Mouse (Mus musculus) heart, embryonic 10.5 days (tissue): ENCODE results near the gene Theg. TPM values are rescaled to one million over a fixed set of nuclear protein-coding genes. Genes with fewer than 3 reads are reported as not detected.

Experiments used
- DNase-seq: peaks from one replicate; pipeline ENCODE4 v3.0.0-alpha.2; 2017; ENCODE audit warnings: low spot score
- H3K27ac ChIP-seq: fragments of 300-500 bp; sonication (generic); 2 replicates; pipeline ENCODE4 v1.5.1; 2016; ENCODE audit warnings: mild to moderate bottlenecking
- H3K27me3 ChIP-seq: fragments of 300-500 bp; sonication (generic); 2 replicates; pipeline ENCODE4 v1.6.1; 2016; ENCODE audit warnings: mild to moderate bottlenecking; ENCODE audit not compliant: poor library complexity, insufficient read depth, severe bottlenecking
- H3K36me3 ChIP-seq: fragments of 300-500 bp; sonication (generic); 2 replicates; pipeline ENCODE4 v1.6.1; 2016; ENCODE audit warnings: mild to moderate bottlenecking, moderate library complexity
- H3K4me1 ChIP-seq: fragments of 300-500 bp; sonication (generic); 2 replicates; pipeline ENCODE4 v1.6.1; 2016; ENCODE audit warnings: mild to moderate bottlenecking
- H3K4me3 ChIP-seq: fragments of 300-500 bp; sonication (generic); 2 replicates; pipeline ENCODE4 v1.5.1; 2016; ENCODE audit warnings: mild to moderate bottlenecking, moderate library complexity
- H3K9me3 ChIP-seq: fragments of 300-500 bp; sonication (generic); 2 replicates; pipeline ENCODE4 v1.6.1; 2016; ENCODE audit warnings: mild to moderate bottlenecking, moderate library complexity
- WGBS: fragments of 180-500 bp; shearing (Covaris S2); methylation state at CpG from one replicate; pipeline ENCODE4 v1.1.7; 2016; 5-methylcytosine and 5-hydroxymethylcytosine counted together
- microRNA-seq: library from miRNA; unstranded; fragments of <30 nt; microRNA quantifications from one replicate; pipeline ENCODE4, GENCODE M21; 2017
- polyA plus RNA-seq: library from polyadenylated mRNA; unstranded; fragments of >200 nt; fragmentation: Nextera tagmentation; extraction: Ambion mirVana; gene quantifications from 2 replicates; pipeline ENCODE4 v1.2.1, GENCODE M21; 2016

Theg gene
- polyA plus RNA-seq, 1 experiment from 2014 or later, result not detected

DNA sequence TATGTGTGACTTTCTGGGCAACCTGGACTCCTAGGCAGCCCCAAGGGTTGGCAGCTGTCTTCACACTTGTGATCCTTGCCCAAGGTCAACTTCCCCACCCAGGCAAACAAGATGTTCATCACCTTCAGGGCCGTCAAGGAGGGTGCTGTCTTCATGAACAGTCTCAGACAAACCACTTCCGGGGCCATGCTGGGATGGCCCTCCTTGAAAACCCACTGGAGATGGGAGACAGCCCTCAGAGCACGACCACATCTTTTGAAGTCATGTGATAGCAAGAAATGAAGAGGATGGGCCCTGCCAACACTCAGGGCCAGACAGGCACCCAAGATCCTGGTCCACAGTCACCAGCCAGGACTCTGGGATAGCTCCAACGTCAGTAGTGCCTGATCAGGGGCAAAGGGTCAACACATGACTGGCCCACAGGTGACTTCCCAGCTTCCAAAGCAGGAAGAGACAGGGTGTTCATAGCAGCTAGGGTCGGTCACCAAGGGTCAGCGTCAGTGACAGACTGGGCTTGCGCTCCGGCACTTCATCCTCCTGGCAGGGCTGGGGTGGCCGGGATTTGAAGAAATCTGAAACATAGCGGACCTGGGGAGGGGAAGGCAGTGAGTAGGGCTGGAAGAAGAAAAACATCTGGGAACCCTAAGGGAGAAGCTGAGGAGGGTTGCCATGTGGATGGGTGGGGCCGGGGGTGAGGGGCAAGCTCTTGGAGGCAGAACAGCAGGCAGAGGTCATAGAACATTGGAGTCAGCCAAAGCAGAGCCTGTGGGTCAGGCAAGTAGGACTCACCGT, 60.3 kb downstream of the Theg start:
- H3K9me3 ChIP-seq, result no peaks in the 10 kb centered on the region
- 0 out of 2 replicates have a peak, but pooled peaks cover 3% of the 10 kb centered on the region for H3K4me1 ChIP-seq
- no peaks in the 10 kb centered on the region for H3K27me3 ChIP-seq
- DNase-seq, result no peak
- WGBS, result 83% methylated on average over 12 of the region's 12 CpGs
- H3K27ac ChIP-seq, result no peak overlapping the region
- peaks cover 29% of the 10 kb centered on the region for H3K36me3 ChIP-seq
- no peak overlapping the region for H3K4me3 ChIP-seq

Small RNA genes within 50 kb of the gene (microRNA-seq; reads per million reads assigned to microRNA genes)
- 1.0 reads per million for gene Mir6909

Other genes with a start within 250 kb of the Theg start
- gene Vmn2r82, start 230.8 kb downstream of the Theg start, polyA plus RNA-seq, result not detected in 2 replicates
- not detected in 2 replicates for gene Vmn2r83, start 118.6 kb downstream of the Theg start, polyA plus RNA-seq
- gene Plpp2, start 53.5 kb downstream of the Theg start, polyA plus RNA-seq, result 16.8 and 24.1 TPM in 2 replicates
- 46.6 and 53.9 TPM in 2 replicates for gene Mier2, start 32.1 kb downstream of the Theg start, polyA plus RNA-seq
- gene C2cd4c, start 26.7 kb upstream of the Theg start, polyA plus RNA-seq, result not detected in 2 replicates
- gene Shc2, start 50.6 kb upstream of the Theg start, polyA plus RNA-seq, result 2.7 and 6.3 TPM in 2 replicates
- not detected in 2 replicates for gene Odf3l2, start 58.4 kb upstream of the Theg start, polyA plus RNA-seq
- gene Madcam1, start 77.2 kb upstream of the Theg start, polyA plus RNA-seq, result 0.38 and 1.3 TPM in 2 replicates
- gene Tpgs1, start 82.0 kb upstream of the Theg start, polyA plus RNA-seq, result 52.3 and 59.4 TPM in 2 replicates
- 188 and 215 TPM in 2 replicates for gene Cdc34, start 94.9 kb upstream of the Theg start, polyA plus RNA-seq
- 0.46 and 0.54 TPM in 2 replicates for gene Gzmm, start 101.7 kb upstream of the Theg start, polyA plus RNA-seq
- gene Bsg, start 117.2 kb upstream of the Theg start, polyA plus RNA-seq, result 1,251 and 1,319 TPM in 2 replicates
- not detected in 2 replicates for gene Hcn2, start 129.3 kb upstream of the Theg start, polyA plus RNA-seq
- 39.8 and 42.5 TPM in 2 replicates for gene Polrmt, start 159.2 kb upstream of the Theg start, polyA plus RNA-seq
- gene Fgf22, start 167.7 kb upstream of the Theg start, polyA plus RNA-seq, result 0.11 and 0.16 TPM in 2 replicates
- 84.4 and 113 TPM in 2 replicates for gene Rnf126, start 179.6 kb upstream of the Theg start, polyA plus RNA-seq
- gene Fstl3, start 189.9 kb upstream of the Theg start, polyA plus RNA-seq, result 7.9 and 8.0 TPM in 2 replicates
- gene Prss57, start 203.6 kb upstream of the Theg start, polyA plus RNA-seq, result not detected in 2 replicates
- gene Palm, start 206.2 kb upstream of the Theg start, polyA plus RNA-seq, result 80.7 and 83.1 TPM in 2 replicates
- 0.21 and 0.82 TPM in 2 replicates for gene Misp, start 233.7 kb upstream of the Theg start, polyA plus RNA-seq